Mouse (Mus musculus) heart, postnatal 14 days (tissue): ENCODE results near the gene Dlgap3. TPM values are rescaled to one million over a fixed set of nuclear protein-coding genes. Genes with fewer than 3 reads are reported as not detected.

Experiments used
- DNase-seq, 2 experiments: peaks; one replicate each; pipeline ENCODE4 v3.0.0; 2021 to 2022
- intact Hi-C: fragments of 180-260 bp; cut with DNase I; formaldehyde crosslinking; loops from one replicate; pipeline ENCODE4 v1.15.1; 2025
- total RNA-seq, 2 experiments: library from RNA; stranded (reverse); gene quantifications; 2 replicates each; pipeline ENCODE4 v1.2.3; 2021

Gene Dlgap3
- total RNA-seq, 2 experiments from 2014 or later = 0.26 to 0.29 TPM

DNA sequence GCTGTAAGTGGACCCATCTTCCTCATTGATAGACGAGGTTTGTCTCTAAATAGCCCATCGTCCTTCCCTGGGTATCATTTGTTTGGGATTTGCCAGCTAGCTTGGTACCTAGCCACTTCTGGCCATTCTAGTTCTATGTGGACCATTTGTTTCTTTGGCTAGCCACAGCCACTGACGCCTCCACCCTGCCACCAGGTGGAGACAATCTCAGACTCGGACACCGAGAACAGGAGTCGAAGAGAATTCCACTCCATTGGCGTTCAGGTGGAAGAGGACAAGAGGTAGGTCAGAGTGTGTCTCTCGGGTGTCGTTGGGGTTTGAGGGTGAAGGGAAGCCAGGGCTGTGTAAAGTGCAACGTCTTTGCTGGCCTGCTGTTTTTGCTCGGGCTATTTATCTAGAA lies 46.1 kb downstream of the Dlgap3 start:
- intact Hi-C loops = no loop called here
- DNase-seq = no peak

DNA sequence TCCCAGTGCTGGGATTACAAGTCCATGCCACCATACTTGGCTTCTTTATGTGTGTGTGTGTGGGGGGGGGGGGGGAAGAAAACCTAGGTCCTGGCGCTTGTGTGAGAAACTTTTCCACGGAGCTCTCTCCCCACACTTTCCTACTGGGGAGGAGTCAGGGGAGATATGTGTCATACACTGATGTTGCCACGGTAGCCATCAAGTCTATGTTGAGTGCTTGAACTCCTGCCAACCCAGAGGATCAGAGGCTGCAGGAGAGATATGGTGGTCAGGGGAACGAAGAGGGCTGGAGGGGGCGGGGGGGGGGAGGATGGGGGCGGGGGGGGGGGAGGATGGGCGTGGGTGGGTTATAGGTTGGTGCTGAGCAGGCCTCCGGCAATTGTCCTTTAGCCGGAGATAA lies 46.8 kb downstream of the Dlgap3 start:
- intact Hi-C loops = no loop called here
- DNase-seq = no peak

DNA sequence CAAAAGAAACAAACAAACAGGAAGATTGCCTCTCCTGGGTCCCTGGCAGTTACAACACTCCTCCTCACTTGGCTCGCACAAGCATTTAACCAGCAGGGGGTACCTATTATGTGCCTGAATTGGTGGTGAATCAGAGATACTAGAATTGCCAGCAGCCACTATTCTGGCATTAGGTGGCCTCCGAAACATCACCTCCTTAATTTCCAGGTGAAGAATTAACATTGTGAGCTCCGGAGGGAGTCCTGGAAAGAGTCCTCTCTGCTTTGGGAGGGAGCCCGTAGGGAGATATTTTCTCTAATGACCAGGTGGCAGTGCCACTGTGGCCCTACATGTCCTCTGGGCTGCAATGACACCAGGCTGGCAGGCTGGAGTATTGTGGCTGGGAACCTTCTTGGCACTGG lies 47.2 kb downstream of the Dlgap3 start:
- intact Hi-C loops = no loop called here
- DNase-seq = no peak

DNA sequence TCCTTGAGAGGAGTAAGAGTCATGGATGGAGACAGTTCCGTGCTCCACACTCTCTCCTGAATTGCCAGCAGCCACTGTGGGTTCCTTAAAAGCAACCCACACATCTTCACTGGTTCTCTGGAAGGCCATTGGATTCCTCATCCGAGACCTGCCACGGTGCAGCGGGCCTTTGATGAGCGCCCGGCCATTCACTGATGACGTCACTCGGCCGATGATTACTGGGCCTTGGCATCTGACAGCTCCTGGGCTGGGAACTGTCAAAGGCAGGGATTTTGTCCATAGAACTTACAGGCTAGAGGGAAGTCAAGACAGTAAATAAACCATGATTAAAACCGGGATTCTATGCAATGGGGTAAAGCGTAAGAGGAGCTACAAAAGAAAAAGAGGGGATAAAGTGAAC lies 48.0 kb downstream of the Dlgap3 start:
- DNase-seq = no peak
- intact Hi-C loops = no loop called here

DNA sequence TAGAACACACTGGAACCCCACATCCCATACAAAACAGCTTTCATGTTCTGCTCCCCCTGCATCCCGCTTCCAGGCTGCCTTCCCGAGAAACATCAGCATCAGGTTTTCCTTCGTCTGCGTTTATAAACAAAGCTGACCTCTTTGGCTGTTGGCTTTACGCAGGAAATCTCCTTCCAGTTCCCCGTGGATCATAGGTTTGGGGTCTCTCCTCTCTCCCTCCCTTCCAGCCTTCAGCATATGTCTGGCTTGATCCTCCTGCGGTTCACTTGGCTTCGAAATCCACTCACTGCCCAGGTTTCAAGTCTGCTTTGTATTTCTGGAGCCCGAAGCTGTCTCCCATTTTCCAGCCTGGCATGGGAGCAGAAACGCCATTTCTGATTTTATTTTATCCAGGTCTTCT lies 54.3 kb downstream of the Dlgap3 start:
- DNase-seq = no peak
- intact Hi-C loops = no loop called here

DNA sequence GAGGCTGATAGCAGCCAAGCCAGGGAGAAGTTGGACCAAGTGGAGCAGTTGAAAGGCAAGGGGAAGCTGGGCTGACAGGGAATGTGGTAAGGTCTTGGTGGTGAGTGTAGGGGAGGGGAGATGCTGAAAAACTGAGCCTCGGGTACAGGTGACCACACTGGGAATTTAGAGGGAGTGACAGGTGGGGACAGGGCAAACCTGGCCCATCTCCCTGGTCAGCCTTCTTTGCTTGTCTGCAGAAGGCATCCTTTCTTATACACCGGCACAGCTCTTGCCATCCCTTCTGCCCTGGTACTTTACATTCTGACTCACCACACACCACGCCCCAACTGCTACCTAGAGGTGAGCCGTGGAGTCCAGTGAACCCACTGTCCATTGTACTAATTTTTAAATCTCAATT lies 54.8 kb downstream of the Dlgap3 start:
- no peak for DNase-seq

DNA sequence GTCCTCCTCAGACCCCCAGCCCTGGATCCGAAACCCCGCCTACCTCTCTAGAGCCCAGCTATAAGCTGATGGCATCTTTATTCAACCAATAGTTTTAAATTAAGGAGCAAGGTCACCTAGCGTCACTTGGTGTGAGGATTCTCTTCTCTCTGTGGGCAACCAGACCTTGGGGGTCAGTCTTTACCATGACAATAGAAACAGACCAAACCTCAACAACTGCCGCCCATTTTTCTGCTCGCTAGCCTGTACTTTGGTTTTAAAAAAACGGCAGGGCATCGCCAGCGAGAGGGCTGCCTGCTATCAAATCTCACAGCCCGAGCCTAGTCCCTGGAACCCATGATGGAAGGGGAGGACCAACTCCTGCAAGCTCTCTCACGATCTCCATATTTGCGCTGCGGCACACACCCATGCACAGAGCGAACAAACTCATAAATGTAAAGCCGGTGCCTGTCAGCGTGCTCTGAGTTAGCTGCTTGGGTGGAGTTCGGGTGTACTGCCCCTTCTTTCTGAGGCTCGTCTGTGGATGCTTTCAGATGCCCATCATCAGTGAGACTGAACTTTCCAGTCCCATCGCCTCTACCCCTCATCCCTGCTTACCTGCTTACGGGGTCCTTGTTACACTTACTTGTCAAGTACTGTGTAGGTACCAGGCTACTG lies 55.6 kb downstream of the Dlgap3 start:
- DNase-seq = no peak
- intact Hi-C loops = no loop called here

More for the DNA sequence above, 54.8 kb downstream of the Dlgap3 start:
- intact Hi-C loops = no loop called here

DNA sequence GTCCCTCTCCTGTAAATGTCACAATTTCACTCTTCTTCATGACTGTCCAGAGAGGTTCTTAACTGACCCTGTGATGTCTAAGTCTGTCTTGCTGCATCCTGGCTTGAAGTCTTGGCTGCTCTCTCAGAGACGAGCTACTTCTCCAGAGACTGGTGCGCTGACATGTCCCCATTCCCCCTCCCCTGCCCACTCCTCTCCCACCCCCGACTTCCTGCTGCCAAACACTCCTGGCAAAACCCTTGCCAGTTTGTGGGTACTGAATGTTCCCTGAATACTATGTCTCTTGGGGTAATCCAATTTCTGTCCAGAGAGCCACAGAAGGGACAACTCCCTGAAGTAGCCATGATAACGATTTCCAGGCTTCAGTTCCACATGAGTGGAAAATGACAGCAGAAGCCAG lies 57.1 kb downstream of the Dlgap3 start:
- DNase-seq = no peak
- intact Hi-C loops = no loop called here

DNA sequence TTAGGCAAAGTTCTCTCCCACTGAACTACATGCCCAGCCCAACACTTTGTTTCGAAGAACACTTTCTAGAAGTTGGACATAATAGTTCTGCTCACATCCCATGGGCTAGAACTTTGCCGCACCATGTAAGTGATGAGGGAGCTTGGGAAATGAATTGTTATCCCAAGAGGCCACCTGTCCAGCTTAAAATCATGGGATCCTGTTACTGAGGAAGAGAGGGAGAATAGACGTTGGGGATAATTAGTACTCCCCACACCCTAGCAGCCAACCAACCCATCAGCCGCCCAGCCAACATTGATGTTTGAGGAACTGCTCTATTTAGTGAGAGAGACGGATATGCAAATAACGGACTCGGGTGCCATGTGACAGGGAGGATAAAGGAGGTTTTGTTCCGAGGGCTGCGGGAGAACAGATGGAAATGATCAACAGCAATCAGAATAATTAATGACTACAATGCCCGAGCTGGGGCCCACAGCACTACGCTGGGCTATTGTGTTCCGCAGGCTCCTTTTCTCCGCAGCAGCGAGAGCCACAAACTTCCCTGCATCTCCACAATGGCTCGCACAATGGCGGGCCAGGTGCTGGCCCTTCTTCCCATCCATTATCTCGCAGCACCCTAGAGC lies 58.2 kb downstream of the Dlgap3 start:
- DNase-seq = no peak
- intact Hi-C loops = no loop called here

DNA sequence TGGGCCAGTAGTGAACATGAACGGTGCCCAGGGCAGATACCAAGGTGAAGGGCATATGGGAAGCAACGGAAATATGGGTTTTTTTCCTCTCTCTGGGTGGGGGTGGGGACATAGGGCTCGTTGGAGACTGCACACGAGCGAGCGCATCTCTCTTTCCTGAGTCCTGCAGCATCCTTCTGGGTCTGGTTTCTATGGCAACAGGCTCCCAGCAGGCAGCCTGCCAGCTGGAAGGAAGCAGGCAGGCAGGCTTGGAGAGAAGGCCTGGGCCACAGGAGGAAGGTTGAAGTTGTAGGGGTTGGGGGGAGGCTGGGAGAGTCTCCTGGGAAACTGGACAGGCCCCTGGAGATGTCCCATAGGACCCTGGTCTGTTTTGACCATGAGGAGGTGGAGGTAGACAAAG lies 63.0 kb downstream of the Dlgap3 start:
- intact Hi-C loops = loop anchor here (10.0 kb wide), 1 partner anchor 677 kb away; the partner anchor contains the start of gene Clspn
- DNase-seq = no peak

DNA sequence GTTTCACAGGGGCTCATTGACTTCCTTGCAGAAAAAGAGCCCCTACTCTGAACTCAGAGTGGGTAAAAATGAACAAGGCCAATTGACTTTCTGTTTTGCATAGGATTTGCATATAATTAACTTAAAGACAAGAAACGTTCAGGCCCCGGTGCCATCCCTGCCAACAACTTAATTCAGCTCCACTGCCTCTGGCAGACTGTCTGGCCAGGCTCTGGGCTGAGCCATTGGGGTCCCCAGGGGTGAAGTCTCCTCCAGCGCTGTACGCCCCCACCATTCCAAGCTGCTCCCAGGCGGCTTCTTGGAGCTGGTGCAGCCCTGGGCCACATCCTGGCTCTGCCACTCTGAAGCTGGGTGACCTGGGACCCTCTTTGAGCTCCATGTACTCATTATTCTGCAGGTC lies 63.5 kb downstream of the Dlgap3 start:
- no peak for DNase-seq
- intact Hi-C loops = loop anchor here (10.0 kb wide), 1 partner anchor 678 kb away; the partner anchor contains the start of gene Clspn

DNA sequence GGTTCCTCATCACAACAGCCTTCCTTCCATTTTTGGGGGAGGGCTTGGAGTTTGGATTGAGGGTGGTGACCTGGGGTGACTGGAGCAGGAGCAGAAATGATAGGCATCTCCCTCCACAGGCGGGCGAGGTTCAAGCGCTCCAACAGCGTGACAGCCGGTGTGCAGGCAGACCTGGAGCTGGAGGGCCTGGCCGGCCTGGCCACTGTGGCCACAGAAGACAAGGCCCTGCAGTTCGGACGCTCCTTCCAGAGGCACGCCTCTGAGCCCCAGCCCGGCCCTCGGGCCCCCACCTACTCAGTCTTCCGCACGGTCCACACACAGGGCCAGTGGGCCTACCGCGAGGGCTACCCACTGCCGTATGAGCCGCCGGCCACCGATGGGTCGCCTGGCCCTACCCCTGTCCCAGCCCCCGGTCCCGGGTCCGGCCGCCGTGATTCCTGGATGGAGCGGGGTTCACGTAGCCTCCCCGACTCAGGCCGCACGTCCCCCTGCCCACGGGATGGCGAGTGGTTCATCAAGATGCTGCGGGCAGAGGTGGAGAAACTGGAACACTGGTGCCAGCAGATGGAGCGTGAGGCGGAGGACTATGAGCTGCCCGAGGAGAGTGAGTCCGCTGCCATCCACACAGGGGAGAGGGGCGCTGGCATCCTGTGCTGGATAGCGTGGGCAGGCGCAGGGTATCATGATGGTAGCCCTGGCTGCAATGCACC lies 64.6 kb downstream of the Dlgap3 start:
- no peak for DNase-seq
- intact Hi-C loops = loop anchor here (10.0 kb wide), 1 partner anchor 679 kb away; the partner anchor contains the start of gene Clspn

DNA sequence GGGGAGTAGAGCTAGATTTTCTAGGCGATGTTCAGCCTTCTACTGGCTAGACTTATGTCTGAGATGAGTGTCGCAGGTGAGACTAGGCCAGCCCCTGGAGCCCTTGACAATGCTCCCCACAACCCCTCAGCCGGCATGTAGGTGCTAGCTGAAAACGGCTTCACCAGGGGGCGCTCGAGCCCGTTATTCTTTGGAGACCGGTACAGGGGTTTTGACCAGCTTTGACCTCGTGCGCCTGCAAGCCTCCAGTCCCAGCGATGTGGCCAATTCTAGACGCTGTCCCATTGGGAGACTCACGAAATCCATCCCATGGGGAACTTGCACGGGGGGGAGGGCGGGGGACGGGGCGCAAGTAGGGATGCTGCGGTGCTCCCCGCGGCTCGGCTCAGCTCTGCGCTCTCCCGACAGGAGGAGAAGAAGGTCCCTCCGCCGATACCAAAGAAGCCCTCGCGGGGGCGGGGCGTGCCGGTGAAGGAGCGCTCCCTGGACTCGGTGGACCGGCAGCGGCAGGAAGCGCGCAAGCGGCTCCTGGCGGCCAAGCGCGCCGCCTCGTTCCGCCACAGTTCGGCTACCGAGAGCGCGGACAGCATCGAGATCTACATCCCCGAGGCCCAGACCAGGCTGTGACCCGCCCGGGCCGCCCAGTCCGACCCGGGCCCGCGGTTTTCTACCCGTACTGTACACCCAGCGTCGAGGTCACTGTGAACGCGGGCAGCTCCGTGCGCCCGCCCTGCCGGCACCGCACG lies 66.9 kb downstream of the Dlgap3 start:
- intact Hi-C loops = loop anchor here (1.0 to 10.0 kb wide), 2 partner anchors 89 to 681 kb away; partner anchors contain the start of gene Clspn

DNA sequence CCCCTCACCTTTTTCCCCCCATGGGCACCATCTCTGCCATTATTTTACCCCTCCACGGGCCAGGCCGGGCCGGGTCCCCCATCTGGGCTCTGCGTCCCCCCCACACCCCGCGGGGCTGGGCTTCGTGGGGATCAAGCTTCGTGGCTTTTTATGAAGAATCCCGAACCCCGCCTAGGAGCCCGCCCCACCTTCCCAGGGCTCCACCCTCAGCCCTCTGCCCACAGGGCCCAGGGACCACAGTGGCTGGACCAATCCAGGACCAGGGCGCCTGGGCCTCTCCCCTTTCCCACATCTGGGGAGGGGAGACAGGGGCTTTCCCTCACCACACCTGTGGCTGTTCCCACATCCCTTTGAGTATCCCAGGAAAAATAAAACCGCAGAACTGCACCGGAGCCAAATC lies 67.6 kb downstream of the Dlgap3 start:
- intact Hi-C loops = loop anchor here (1.0 to 10.0 kb wide), 2 partner anchors 11 to 682 kb away; partner anchors contain the start of gene Clspn
- DNase-seq = no peak

More for the DNA sequence above, 66.9 kb downstream of the Dlgap3 start:
- peak; percentile 89 to 92 for DNase-seq

DNA sequence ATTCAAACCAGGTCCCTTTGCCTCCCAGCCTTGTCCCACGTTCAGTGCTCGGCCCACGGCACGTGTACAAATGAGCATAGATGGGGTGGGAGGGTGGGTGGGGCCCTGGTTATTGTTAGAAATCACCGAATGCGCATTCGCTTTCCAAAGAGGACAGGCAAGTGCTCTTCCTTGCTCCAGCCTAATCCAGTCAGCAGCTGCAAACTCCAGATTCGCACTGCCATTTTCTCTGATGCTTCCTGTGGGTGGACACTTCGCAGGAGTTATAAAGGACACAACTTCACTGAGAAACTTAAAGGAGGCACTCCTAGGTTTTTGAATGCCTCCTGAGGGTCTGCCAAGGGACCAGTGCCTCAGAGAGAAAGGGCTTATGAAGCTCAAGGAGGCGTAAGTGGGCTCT lies 68.3 kb downstream of the Dlgap3 start:
- intact Hi-C loops = loop anchor here (1.0 to 10.0 kb wide), 2 partner anchors 10 to 682 kb away; partner anchors contain the start of gene Clspn

DNA sequence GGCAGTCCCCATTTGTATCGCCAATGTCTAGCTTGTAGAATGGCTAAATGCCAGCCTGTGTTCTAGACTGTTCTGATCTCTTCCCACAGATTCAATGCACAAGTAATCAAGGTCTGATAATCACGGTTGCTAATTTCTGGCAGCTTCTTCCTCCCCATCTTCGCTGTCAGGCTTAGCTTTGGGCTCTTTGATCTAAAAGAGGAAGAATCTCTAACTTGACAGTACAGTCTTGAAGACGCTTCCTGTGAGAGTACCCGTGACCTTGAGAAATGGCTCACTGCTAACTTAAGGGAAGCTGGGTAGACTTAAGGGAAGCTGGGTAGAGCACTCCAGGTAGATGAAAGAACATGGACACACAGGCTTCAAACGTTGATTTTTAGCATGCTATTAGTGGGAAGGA lies 73.7 kb downstream of the Dlgap3 start:
- intact Hi-C loops = loop anchor here (10.0 kb wide), 2 partner anchors 168 to 218 kb away; partner anchors contain the start of genes Sfpq and Zmym6
- DNase-seq = no peak

More for the DNA sequence above, 68.3 kb downstream of the Dlgap3 start:
- DNase-seq = no peak

DNA sequence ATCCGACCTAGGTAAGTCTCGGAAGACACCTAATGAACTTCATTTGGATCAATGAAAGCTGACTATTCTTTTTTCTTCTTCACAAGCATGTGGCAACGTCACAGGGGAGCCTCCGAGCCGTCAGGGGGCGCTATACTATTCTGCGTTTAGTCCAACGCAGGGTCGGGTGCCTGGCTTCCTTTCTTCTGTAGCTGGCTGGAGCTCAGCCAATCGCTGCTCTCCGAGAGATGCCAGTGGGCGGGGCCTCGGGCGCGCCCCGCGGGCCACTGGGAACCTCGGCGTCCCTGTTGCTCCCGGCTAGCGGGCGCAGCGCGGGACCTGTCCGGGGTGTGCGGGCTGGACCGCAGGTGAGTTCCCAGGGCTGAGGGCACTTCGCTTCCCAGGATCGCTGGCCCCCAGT lies 74.5 kb downstream of the Dlgap3 start, which contains the start of gene Smim12:
Gene Smim12 (plus strand): TSS at position 233 of the 400 bp plus-strand sequence.
- intact Hi-C loops = loop anchor here (10.0 kb wide), 2 partner anchors 169 to 219 kb away; partner anchors contain the start of genes Sfpq and Zmym6
- peak; percentile 99 to 100 for DNase-seq

DNA sequence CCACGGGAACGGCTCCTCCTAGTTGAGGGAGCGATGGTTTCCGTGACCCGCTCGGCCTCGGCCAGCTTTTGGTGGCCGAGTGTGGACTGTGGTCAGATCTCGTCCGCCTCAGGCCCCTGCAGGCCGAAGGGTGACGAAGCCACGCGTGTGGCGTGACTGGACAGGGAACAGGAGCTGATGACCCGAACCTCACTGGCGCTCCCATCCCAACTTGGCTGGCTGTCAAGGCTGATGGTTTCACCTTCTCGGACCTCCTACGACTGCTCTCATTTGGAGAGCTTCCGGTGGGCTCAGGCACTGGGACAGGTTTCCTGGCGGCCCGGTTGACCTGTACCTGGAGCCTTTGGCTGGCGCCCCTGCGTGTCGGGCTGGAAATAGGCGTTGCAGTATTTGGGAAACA lies 74.9 kb downstream of the Dlgap3 start:
- intact Hi-C loops = loop anchor here (10.0 kb wide), 2 partner anchors 169 to 219 kb away; partner anchors contain the start of genes Sfpq and Zmym6
- DNase-seq = no peak

DNA sequence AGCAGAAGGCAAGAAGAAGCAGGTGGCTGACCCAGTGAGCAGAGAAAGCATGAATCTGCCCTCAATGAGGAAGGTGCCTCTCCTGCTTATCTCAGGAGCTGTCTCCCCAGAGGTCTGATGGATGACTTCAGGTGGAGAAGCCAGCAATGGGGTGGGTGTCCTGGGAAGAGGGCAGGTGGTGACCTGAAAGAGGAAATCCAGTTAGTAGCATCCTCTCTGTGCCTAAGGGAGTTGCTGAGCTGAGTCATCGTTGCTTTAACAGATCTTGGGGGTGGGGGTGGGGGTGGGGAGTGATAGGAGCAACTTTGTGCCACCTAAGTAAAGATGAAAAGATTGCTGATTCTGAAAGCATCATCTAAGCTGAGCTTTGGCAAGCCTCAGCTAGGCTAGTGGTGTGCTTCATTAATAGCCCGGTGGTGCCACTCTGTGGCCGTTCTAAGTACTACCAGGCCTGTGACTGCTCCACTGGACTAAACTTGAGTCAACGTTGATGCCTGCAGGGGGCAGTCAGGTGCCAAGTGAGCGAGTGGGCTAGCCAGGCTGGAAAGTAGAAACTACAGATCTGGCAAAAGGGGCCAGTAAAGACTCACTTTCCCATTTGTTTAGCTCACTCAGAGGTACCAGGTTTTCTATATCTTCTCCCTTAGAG lies 80.8 kb downstream of the Dlgap3 start:
- intact Hi-C loops = loop anchor here (1.0 to 10.0 kb wide), 3 partner anchors 69 to 225 kb away; partner anchors contain the start of genes Sfpq and Zmym6
- DNase-seq = peak; percentile 96 to 97
